Mouse (Mus musculus) activated CD4-positive, CD25-positive, alpha-beta regulatory T cell, adult 4 months (primary cell): Measurements from ENCODE around the gene Ahnak. TPM values are rescaled to one million over a fixed set of nuclear protein-coding genes. Genes with fewer than 3 reads are reported as not detected.
"Not testable (repeated sequence)": the region's sequence is repeated elsewhere in the genome, so short reads cannot be mapped to it uniquely, and the experiment has no call there.

ENCODE experiments used
- ATAC-seq: one replicate; pipeline ENCODE4 v1.8.0; 2017
- polyA plus RNA-seq, 2 experiments: library from polyadenylated mRNA; unstranded; fragments of 100-300 nt; shearing (Covaris generic); gene quantifications; one replicate each; pipeline ENCODE4 v1.2.1; 2017

Ahnak gene
- polyA plus RNA-seq, 2 experiments from 2014 or later, result 47.2 to 60.1 TPM

GRCm38 (mm10) chr19:9041074-9041473 is 52.0 kb downstream of the Ahnak start:
- ATAC-seq, result no peak

- ATAC-seq, result no peak
Measured at GRCm38 (mm10) chr19:9043123-9043522, 54.0 kb downstream of the Ahnak start.

GRCm38 (mm10) chr19:9044291-9044690 is 55.2 kb downstream of the Ahnak start:
- peak; percentile 65 for ATAC-seq

- no peak for ATAC-seq
Measured at GRCm38 (mm10) chr19:9047207-9047945, 58.3 kb downstream of the Ahnak start.

- no peak for ATAC-seq
Measured at GRCm38 (mm10) chr19:9047946-9048387, 58.9 kb downstream of the Ahnak start.

GRCm38 (mm10) chr19:9048981-9049687 is 60.0 kb downstream of the Ahnak start:
- ATAC-seq, result no peak

GRCm38 (mm10) chr19:9050294-9051229 is 61.5 kb downstream of the Ahnak start:
- ATAC-seq, result no peak

- not testable (repeated sequence) for ATAC-seq
Measured at GRCm38 (mm10) chr19:9051985-9052384, 62.9 kb downstream of the Ahnak start.

- ATAC-seq, result peak; percentile 65
Measured at GRCm38 (mm10) chr19:9052803-9053431, 63.8 kb downstream of the Ahnak start.

- peak; percentile 78 for ATAC-seq
Measured at GRCm38 (mm10) chr19:9055153-9055552, 66.1 kb downstream of the Ahnak start.

GRCm38 (mm10) chr19:9055703-9056355 is 66.7 kb downstream of the Ahnak start:
- ATAC-seq, result peak; percentile 63

GRCm38 (mm10) chr19:9057679-9058078 is 68.6 kb downstream of the Ahnak start:
- ATAC-seq, result no peak

GRCm38 (mm10) chr19:9058331-9058884 is 69.3 kb downstream of the Ahnak start:
- ATAC-seq, result no peak

- no peak for ATAC-seq
Measured at GRCm38 (mm10) chr19:9058944-9059343, 69.9 kb downstream of the Ahnak start.

- no peak for ATAC-seq
Measured at GRCm38 (mm10) chr19:9059391-9059790, 70.3 kb downstream of the Ahnak start.

- no peak for ATAC-seq
Measured at GRCm38 (mm10) chr19:9060103-9060502, 71.0 kb downstream of the Ahnak start.

- ATAC-seq, result no peak
Measured at GRCm38 (mm10) chr19:9061221-9061893, 72.3 kb downstream of the Ahnak start.

GRCm38 (mm10) chr19:9062822-9063221 is 73.7 kb downstream of the Ahnak start:
- no peak for ATAC-seq

GRCm38 (mm10) chr19:9063831-9064230 is 74.7 kb downstream of the Ahnak start:
- ATAC-seq, result no peak

- peak; percentile 63 for ATAC-seq
Measured at GRCm38 (mm10) chr19:9065621-9066561, 76.8 kb downstream of the Ahnak start.
